Mouse (Mus musculus) lung, adult 2 months (tissue): ENCODE results near the gene Ntn3. TPM values are rescaled to one million over a fixed set of nuclear protein-coding genes. Genes with fewer than 3 reads are reported as not detected.

Experiments
- DNase-seq: peaks from one replicate; pipeline ENCODE4 v3.0.0; 2022
- H3K4me1 ChIP-seq: fragments of 200-500 bp; 2 replicates; pipeline ENCODE4 v1.6.1; 2011; ENCODE audit warnings: low read length; ENCODE audit not compliant: control insufficient read depth, insufficient read depth
- H3K4me3 ChIP-seq: fragments of 200-500 bp; replicated peaks from 2 replicates; pipeline ENCODE3; 2011; ENCODE audit warnings: low read depth, mild to moderate bottlenecking, control low read depth, low read length; ENCODE audit errors: extremely low read depth
- CTCF ChIP-seq: fragments of 200-500 bp; IDR thresholded peaks from 2 replicates; pipeline ENCODE4 v1.5.1; 2011; ENCODE audit warnings: mild to moderate bottlenecking, low read length, control low read depth; ENCODE audit not compliant: insufficient read depth
- POLR2A ChIP-seq: fragments of 200-500 bp; IDR thresholded peaks from 2 replicates; pipeline ENCODE4 v1.6.1; 2011; ENCODE audit warnings: low read depth, mild to moderate bottlenecking, control low read depth, low read length, borderline replicate concordance; ENCODE audit errors: extremely low read depth
- WGBS: fragments of 180-500 bp; shearing (Covaris S2); methylation state at CpG from one replicate; pipeline ENCODE4 v1.1.7; 2018; 5-methylcytosine and 5-hydroxymethylcytosine counted together
- polyA plus RNA-seq: library from polyadenylated mRNA; depleted of rRNA; stranded (reverse); fragments of >200 nt; gene quantifications from 2 replicates; pipeline ENCODE4 v1.2.3, GENCODE M21; 2012

Gene Ntn3
- polyA plus RNA-seq, 1 experiment: 10.4 TPM

DNA sequence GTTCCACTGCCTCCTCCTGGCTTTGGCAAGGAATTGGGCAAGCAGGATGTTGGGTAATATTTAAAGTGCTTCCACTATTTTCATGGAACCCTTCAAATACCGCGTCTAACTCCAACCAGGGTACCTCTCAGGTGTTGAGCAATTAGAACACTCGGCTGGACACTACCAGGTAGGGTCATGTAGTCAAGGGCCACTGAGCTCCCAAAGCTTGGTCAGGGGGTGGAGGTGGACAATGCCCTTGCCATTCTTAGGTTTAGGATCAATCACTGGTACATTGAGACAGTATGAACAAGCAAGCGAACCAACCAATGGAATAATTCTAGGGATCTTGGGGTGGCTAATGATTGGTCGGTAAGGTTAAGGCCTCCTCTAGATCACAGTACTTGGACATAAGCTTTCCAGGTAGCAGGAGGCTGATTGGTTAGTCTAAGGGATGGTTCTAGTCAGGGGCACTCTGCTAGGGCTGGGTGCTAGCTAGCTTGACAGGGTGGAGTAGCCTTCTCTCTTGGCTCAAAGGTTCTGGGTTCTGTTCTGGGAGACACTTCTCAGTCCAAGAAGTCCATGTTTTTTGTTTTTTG lies 3.2 kb upstream of the Ntn3 start:
- WGBS: 37% methylated on average over 5 of the region's 5 CpGs
- Histone ChIP-seq H3K4me1 (peaks cover 16% of the 10 kb centered on the region), H3K4me3 (peak overlapping the region; percentile 39)
- no peak for DNase-seq
- TF ChIP-seq POLR2A (no peak), CTCF (no peak)

DNA sequence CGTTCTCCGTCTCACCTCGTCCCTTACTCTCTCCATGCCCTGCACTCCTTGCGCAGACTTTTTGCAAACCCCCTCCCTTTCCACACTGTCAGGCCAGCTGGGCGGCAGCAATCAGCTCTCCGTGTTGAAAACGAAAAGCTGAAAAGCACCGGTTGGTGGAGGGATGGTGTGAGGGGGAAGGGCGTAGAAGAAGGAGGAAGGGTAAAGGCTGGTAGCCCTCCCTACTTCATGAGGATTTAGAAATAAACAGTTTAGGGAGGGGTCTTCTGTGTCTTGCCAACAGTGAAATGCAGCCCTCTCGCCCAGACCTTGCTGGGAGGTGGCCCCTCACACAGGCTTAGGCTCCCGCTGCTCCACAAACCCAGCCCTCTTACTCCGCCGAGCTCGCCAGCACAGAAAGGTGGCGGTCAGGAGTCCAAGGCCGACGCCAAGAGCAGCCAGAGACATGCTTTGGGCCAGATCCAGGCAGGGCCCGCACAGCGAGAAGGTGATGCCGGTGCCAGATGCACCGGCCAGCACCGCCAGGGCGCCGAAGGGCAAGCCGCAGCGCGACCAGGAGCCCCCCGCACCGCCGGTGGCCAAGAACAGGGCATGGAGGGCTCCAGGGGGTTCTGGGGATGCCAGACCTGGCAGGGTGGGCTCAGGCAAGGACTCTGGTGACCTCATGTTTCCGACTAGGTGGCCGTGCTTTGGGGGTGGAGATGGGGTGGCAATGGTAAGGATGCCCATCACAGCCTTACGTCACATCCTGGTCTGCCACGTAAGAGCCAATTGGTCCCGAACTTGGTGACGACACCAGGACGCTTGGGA lies 2.5 kb upstream of the Ntn3 start:
- TF ChIP-seq POLR2A (peak; percentile 53; the same call in 1 of the 2 replicates), CTCF (peak; percentile 10; the same call in 1 of the 2 replicates)
- peak; percentile 59 for DNase-seq
- Histone ChIP-seq H3K4me1 (peaks cover 16% of the 10 kb centered on the region), H3K4me3 (peak overlapping the region; percentile 60)
- 6% methylated on average over 37 of the region's 37 CpGs for WGBS

DNA sequence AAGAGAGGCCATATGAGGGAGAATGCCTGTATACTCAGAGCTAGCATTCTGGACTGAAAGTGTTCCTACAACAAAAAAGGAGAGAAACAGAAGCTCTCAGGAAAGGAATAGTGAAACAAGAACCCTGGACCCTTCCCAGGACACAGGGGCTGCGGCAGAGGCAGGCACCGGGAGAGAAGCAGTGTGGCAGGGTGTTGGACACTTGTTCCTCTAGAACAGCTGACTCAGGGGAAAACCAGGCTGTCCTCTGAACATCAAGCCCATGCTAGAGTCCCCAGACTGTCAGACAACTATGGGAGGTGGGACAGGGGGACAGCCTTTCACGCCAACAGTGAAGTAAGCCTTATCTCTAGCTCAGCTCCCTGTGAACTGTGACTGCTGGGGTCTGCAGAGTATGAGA lies 1.3 kb upstream of the Ntn3 start:
- DNase-seq: no peak
- no peak overlapping the region for H3K4me3 ChIP-seq
- WGBS: 82% methylated on average over 3 of the region's 3 CpGs
- TF ChIP-seq POLR2A (no peak), CTCF (no peak)
- peaks cover 20% of the 10 kb centered on the region for H3K4me1 ChIP-seq

DNA sequence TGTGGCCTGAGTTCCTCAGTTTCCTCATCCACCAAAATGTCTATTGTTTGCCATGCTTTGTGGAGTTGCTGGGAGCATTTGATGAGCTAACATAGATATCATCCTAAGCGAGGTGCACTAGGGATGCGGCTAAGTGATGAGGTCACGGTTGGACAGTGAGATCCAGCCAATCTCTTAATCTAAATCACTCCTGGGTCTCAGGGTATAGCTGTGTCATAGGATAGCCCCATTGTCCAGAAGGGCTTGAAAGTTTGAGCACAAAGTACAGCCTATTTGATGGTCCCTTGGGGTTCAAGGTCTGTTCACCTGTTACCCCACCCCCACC lies 547 bp upstream of the Ntn3 start:
- WGBS: 78% methylated on average over 3 of the region's 3 CpGs

DNA sequence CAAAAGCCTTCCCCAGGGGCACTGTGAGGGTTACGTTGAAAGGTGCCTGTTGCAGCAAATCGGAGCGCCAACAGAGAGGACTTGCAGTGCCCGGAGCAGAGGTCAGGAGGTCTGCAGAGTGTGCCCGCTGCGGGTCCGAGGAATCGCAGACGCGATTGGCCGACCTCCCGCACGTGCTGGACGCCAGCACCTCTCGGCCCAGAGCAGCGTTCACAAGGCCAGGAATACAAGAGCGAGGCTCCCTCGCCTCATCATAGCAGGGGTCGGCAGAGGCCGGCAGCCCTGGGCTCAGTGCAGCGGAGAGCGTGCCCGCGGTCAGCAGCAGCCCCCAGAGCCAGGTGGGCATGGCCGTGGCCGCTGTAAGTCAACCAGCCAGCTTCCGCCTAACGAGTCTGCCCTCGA lies 689 bp downstream of the Ntn3 start:
- TF ChIP-seq CTCF (no peak), POLR2A (0 out of 2 replicates have a peak, but pooled peaks have one; percentile 3)
- H3K4me1 ChIP-seq: peaks cover 24% of the 10 kb centered on the region
- H3K4me3 ChIP-seq: peak overlapping the region; percentile 53
- WGBS: 9% methylated on average over 29 of the region's 29 CpGs
- no peak for DNase-seq

More for the DNA sequence above, 547 bp upstream of the Ntn3 start:
- Histone ChIP-seq H3K4me1 (peaks cover 21% of the 10 kb centered on the region), H3K4me3 (no peak overlapping the region)
- no peak for DNase-seq
- TF ChIP-seq CTCF (no peak), POLR2A (no peak)

DNA sequence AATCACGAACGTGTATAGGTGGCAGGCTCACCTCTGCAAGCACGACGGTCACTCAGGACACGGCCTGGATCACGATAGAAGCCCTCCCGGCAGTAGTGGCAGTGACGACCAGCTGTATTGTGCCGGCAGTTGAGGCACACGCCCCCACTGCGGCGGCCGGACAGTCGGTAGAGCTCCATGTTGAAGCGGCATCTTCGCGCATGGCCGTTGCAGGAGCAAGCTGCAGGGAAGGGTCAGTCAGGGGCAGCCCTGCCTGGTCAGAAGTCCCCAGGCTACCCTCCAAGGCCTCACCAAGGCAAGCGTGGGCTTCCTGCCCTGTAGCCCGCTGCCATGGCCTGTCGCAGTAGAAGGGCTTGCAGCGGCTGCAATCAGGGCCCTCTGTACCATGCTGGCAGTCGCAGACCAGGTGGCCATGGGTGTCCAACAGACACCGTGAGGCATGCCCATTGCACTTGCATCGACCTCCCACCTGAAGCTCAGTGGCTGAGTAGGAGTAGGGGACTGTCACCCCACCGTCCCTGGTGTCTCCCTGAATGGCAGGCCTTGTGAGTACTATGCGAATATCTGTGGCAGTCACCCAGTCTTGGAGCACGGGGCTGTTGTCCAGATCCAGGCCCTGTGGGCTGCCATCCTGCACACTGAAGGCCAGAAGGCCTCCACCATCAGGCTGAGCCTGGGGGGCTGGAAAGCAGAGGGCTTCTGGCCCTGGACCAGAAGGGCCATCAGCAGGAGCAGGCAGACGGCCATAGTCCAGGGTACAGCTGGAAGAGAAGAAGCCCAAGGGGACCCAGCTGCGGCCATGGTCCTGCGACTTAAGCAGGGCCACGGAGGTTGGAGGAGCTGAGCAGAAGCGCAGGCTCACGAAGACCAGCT lies 1.3 kb downstream of the Ntn3 start:
- 83% methylated on average over 34 of the region's 34 CpGs for WGBS

DNA sequence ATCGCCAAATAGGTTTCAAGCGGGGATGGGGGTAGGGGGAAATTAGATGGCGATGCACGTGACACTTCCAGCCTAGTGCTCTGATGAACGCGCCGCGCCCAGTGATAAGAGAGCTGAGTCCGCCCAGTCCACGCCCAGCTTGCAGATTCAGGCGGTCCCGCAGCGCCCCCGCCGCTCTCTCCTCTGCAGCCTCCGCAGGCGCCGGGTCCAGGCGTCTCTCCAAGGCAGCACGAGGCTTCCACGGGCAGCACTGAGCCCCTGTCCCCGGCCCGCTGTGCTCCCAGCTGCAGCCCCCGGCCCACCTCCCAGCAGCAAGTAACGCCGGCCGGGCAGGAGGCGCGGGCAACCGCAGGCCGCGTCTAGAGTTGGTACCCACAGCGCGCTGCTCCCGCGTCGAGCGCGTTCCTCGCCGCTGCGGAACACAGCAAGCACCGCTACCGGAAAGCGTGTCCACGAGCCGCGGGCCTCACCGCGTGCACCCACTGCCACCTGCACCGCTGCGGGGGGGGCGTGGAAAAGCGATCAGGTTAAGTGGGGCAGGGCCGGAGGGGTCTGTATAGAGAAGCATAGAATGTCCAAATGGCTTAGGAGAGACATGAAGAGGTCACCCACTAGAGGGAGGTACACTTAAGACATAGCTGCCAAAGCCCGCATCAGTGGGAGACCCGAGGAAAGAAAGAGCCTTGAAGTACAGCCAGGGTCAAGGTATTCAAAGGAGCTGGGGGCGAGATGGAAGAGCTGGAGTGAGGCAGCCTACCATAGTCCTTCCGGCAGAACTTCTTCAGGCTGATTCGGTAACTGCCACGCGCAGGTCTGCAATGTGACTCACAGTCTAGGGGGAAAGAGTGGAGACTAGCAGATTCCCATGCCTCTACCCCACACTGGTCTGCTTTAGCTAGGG lies 2.6 kb downstream of the Ntn3 start:
- peak; percentile 36 for DNase-seq
- H3K4me1 ChIP-seq: peaks cover 20% of the 10 kb centered on the region
- peak overlapping the region; percentile 11 for H3K4me3 ChIP-seq
- 9% methylated on average over 62 of the region's 62 CpGs for WGBS
- TF ChIP-seq POLR2A (no peak), CTCF (no peak)

More for the DNA sequence above, 1.3 kb downstream of the Ntn3 start:
- TF ChIP-seq CTCF: no peak
- TF ChIP-seq POLR2A: no peak
- DNase-seq: no peak
- peaks cover 24% of the 10 kb centered on the region for H3K4me1 ChIP-seq
- no peak overlapping the region for H3K4me3 ChIP-seq

DNA sequence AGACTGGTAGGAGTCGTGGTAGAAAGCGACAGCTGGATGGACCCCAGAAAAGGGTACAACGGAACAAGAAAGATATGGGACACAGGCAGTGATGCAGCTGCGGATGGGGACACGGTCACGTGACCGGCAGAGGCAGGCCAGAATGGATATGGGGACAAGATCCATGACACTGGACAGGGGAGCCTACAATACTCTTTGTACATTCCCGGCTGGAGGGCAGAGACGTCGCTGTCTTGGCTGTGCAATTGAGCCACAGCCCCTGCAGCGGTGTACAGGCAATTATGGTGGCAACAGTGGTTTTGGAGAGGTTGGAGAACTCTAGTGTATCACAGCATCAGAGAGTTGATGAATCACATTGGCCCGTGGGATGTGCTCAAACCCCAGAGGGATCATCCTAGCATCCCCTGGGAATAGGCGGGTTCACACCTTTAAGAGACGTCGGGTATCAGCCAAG lies 3.4 kb downstream of the Ntn3 start:
- Histone ChIP-seq H3K4me1 (peaks cover 17% of the 10 kb centered on the region), H3K4me3 (peak overlapping the region; percentile 67)
- WGBS: 9% methylated on average over 15 of the region's 15 CpGs
- TF ChIP-seq POLR2A (no peak), CTCF (no peak)
- DNase-seq: no peak
